Mouse (Mus musculus) midbrain, embryonic 13.5 days (tissue): ENCODE measurements around the gene Defa17. TPM values are rescaled to one million over a fixed set of nuclear protein-coding genes. Genes with fewer than 3 reads are reported as not detected.
"Not testable (repeated sequence)": the region's sequence is repeated elsewhere in the genome, so short reads cannot be mapped to it uniquely, and the experiment has no call there.

ENCODE experiments used
- ATAC-seq: fragments of 200-750 bp; cut with Nextera tagmentation; 2 replicates; pipeline ENCODE4 v1.8.0; 2017; ENCODE audit warnings: mild to moderate bottlenecking, moderate TSS enrichment, moderate library complexity
- H3K27ac ChIP-seq: fragments of 300-500 bp; sonication (generic); 2 replicates; pipeline ENCODE4 v1.5.1; 2015; ENCODE audit warnings: inconsistent platforms, mild to moderate bottlenecking, moderate library complexity
- H3K27me3 ChIP-seq: fragments of 300-500 bp; sonication (generic); 2 replicates; pipeline ENCODE4 v1.6.1; 2015; ENCODE audit warnings: mild to moderate bottlenecking, inconsistent platforms
- H3K36me3 ChIP-seq: fragments of 300-500 bp; sonication (generic); 2 replicates; pipeline ENCODE4 v1.6.1; 2015; ENCODE audit warnings: mild to moderate bottlenecking, inconsistent platforms
- H3K4me1 ChIP-seq: fragments of 300-500 bp; sonication (generic); replicated peaks from 2 replicates; pipeline ENCODE4 v1.6.1; 2015; ENCODE audit warnings: inconsistent platforms
- H3K4me2 ChIP-seq: fragments of 300-500 bp; sonication (generic); replicated peaks from 2 replicates; pipeline ENCODE4 v1.6.1; 2015; ENCODE audit warnings: moderate library complexity, mild to moderate bottlenecking, inconsistent platforms
- H3K4me3 ChIP-seq: fragments of 300-500 bp; sonication (generic); replicated peaks from 2 replicates; pipeline ENCODE4 v1.5.1; 2015; ENCODE audit warnings: mild to moderate bottlenecking, inconsistent platforms
- H3K9ac ChIP-seq: fragments of 300-500 bp; sonication (generic); replicated peaks from 2 replicates; pipeline ENCODE4 v1.6.1; 2015; ENCODE audit warnings: mild to moderate bottlenecking, inconsistent platforms
- H3K9me3 ChIP-seq: fragments of 300-500 bp; sonication (generic); 2 replicates; pipeline ENCODE4 v1.6.1; 2016; ENCODE audit warnings: mild to moderate bottlenecking, inconsistent platforms
- WGBS: fragments of 180-500 bp; shearing (Covaris S2); methylation state at CpG from one replicate; pipeline ENCODE4 v1.1.7; 2015; 5-methylcytosine and 5-hydroxymethylcytosine counted together
- polyA plus RNA-seq: library from polyadenylated mRNA; unstranded; fragments of >200 nt; fragmentation: Nextera tagmentation; extraction: Ambion mirVana; gene quantifications from 2 replicates; pipeline ENCODE4 v1.2.1, GENCODE M21; 2015

Gene Defa17
- polyA plus RNA-seq, result not detected in 2 replicates

GRCm38 (mm10) chr8:21655480-21655879 is at the start of gene Defa17:
TSS of gene Defa17 (plus strand) at chr8:21655780.
- not testable (repeated sequence) for H3K36me3 ChIP-seq, H3K27ac ChIP-seq, H3K4me3 ChIP-seq, ATAC-seq, H3K4me1 ChIP-seq, H3K9ac ChIP-seq, H3K27me3 ChIP-seq, H3K4me2 ChIP-seq, H3K9me3 ChIP-seq
- WGBS, result no CpG with 5 or more reads among the region's 2 CpGs

DNA sequence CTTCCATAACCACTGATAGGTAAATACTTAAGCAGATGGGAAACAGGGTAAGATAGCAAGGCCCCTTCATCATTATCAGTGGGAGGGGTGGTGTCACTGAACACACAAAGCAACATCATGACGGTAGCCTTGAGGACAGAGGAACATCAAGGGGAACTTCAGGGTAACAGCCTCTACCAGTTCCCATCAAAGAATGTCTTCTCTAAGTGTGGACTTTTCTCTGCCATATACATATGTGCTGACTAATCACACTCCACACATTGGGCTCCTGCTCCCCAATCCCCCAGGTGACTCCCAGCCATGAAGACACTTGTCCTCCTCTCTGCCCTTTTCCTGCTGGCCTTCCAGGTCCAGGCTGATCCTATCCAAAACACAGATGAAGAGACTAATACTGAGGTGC is 37.7 kb upstream of the Defa17 start, which contains the start of gene Defa26:
Gene Defa26, plus strand, starts transcription at position 301 of the 400 bp plus-strand sequence.
- not testable (repeated sequence) for H3K4me1 ChIP-seq, H3K9ac ChIP-seq, H3K4me3 ChIP-seq, H3K27ac ChIP-seq, H3K9me3 ChIP-seq, H3K4me2 ChIP-seq, ATAC-seq, H3K36me3 ChIP-seq, H3K27me3 ChIP-seq
- WGBS, result 78% methylated on average over 1 of the region's 1 CpGs

GRCm38 (mm10) chr8:21665497-21665896 is 9.9 kb downstream of the Defa17 start, which contains the start of gene Defa34:
TSS of gene Defa34 (plus strand) at chr8:21665797.
- H3K27ac ChIP-seq, H3K4me1 ChIP-seq, H3K4me2 ChIP-seq, H3K36me3 ChIP-seq, H3K9me3 ChIP-seq, H3K9ac ChIP-seq, H3K27me3 ChIP-seq, ATAC-seq, H3K4me3 ChIP-seq: not testable (repeated sequence)
- WGBS, result 83% methylated on average over 1 of the region's 1 CpGs

- 80% methylated on average over 2 of the region's 2 CpGs for WGBS
- H3K36me3 ChIP-seq, H3K27me3 ChIP-seq, H3K27ac ChIP-seq, H3K4me1 ChIP-seq, H3K9me3 ChIP-seq, H3K4me3 ChIP-seq, ATAC-seq, H3K4me2 ChIP-seq, H3K9ac ChIP-seq: not testable (repeated sequence)
These were observed 48.0 kb downstream of the Defa17 start, which contains the start of gene AY761184 for GRCm38 (mm10) chr8:21703545-21703944. TSS of gene AY761184 (minus strand) at chr8:21703645.

Other genes starting within 250 kb of the Defa17 start
- not detected in 2 replicates for gene Defa36, start 228.4 kb upstream of the Defa17 start, polyA plus RNA-seq
- gene Gm7849, start 199.2 kb upstream of the Defa17 start, polyA plus RNA-seq, result not detected in 2 replicates
- gene Defa20, start 146.5 kb upstream of the Defa17 start, polyA plus RNA-seq, result not detected in 2 replicates
- gene Defa32, start 126.7 kb upstream of the Defa17 start, polyA plus RNA-seq, result not detected in 2 replicates
- gene Defa37, start 90.4 kb upstream of the Defa17 start, polyA plus RNA-seq, result not detected in 2 replicates
- gene Defa28, start 72.8 kb upstream of the Defa17 start, polyA plus RNA-seq, result not detected in 2 replicates
- gene Gm7861, start 61.3 kb upstream of the Defa17 start, polyA plus RNA-seq, result not detected in 2 replicates
- not detected in 2 replicates for gene Defa26, start 37.6 kb upstream of the Defa17 start, polyA plus RNA-seq
- gene Defa34, start 10.0 kb downstream of the Defa17 start, polyA plus RNA-seq, result not detected in 2 replicates
- not detected in 2 replicates for gene AY761184, start 47.9 kb downstream of the Defa17 start, polyA plus RNA-seq
- not detected in 2 replicates for gene Defa24, start 78.7 kb downstream of the Defa17 start, polyA plus RNA-seq
- not detected in 2 replicates for gene Defb50, start 167.8 kb downstream of the Defa17 start, polyA plus RNA-seq
- gene Defb2, start 184.1 kb downstream of the Defa17 start, polyA plus RNA-seq, result 0.70 TPM in 1 of 2 replicates, not detected in the other
- gene Defb10, start 203.1 kb downstream of the Defa17 start, polyA plus RNA-seq, result not detected in 2 replicates
- gene Defb9, start 229.6 kb downstream of the Defa17 start, polyA plus RNA-seq, result not detected in 2 replicates